Mouse (Mus musculus): ENCODE measurements around the gene Psip1.
A peak's percentile ranks its signal among the peaks of the same experiment; 100 is the strongest.

DNA sequence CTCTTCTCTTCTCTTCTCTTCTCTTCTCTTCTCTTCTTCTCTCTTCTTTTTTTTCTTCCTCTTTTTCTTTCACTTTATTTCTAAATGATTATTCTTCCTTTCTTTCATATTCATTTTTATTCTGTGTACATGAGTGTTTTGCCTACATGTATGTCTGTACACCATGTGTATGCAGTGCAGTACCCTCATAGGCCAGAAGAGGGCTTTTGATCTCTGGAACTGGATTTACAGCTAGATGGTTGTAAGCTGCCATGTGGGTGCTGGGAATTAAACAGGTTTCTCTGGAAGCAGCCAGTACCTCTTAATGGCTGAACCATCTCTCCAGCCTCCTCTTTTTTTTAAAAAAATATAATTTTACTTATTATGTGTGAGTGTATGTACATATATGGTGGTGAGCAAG, 41.7 kb upstream of the Psip1 start:
- TF ChIP-seq CTCF (IDR thresholded peaks at IDR 0.05) (peak; percentile 69), EP300 (IDR thresholded peaks at IDR 0.05; ENCODE audit: insufficient read depth, low read depth, low read length) (no peak), POLR2A (IDR thresholded peaks at IDR 0.05; ENCODE audit: insufficient read depth, low read depth, low read length) (no peak)
